Mouse (Mus musculus) limb, embryonic 14.5 days (tissue): ENCODE data around the gene Sppl3. TPM values are rescaled to one million over a fixed set of nuclear protein-coding genes. Genes with fewer than 3 reads are reported as not detected.
"Not testable (repeated sequence)": the region's sequence is repeated elsewhere in the genome, so short reads cannot be mapped to it uniquely, and the experiment has no call there.

ENCODE experiments used
- ATAC-seq: fragments of 200-750 bp; cut with Nextera tagmentation; 2 replicates; pipeline ENCODE4 v1.8.0; 2017; ENCODE audit warnings: low read depth, moderate number of reproducible peaks, moderate TSS enrichment; ENCODE audit not compliant: low FRiP score
- DNase-seq: peaks from one replicate; pipeline ENCODE4 v3.0.0-alpha.2; 2015; ENCODE audit warnings: low spot score
- H3K27ac ChIP-seq: fragments of 300-500 bp; sonication (generic); replicated peaks from 2 replicates; pipeline ENCODE4 v1.5.1; 2014; ENCODE audit warnings: low read depth, mild to moderate bottlenecking, low read length, moderate library complexity, mixed read lengths
- H3K27me3 ChIP-seq: fragments of 300-500 bp; sonication (generic); 2 replicates; pipeline ENCODE4 v1.6.1; 2014; ENCODE audit warnings: low read length, mixed read lengths; ENCODE audit not compliant: control insufficient read depth, insufficient read depth
- H3K36me3 ChIP-seq: fragments of 300-500 bp; sonication (generic); 2 replicates; pipeline ENCODE4 v1.6.1; 2014; ENCODE audit warnings: mild to moderate bottlenecking, low read length, moderate library complexity, mixed read lengths; ENCODE audit not compliant: control insufficient read depth, insufficient read depth
- H3K4me1 ChIP-seq: fragments of 300-500 bp; sonication (generic); 2 replicates; pipeline ENCODE4 v1.6.1; 2014; ENCODE audit warnings: antibody characterized with exemption, low read length, mixed read lengths; ENCODE audit not compliant: control insufficient read depth, insufficient read depth
- H3K4me2 ChIP-seq: fragments of 300-500 bp; sonication (generic); replicated peaks from 2 replicates; pipeline ENCODE4 v1.6.1; 2014; ENCODE audit warnings: low read depth, mild to moderate bottlenecking, low read length, moderate library complexity; ENCODE audit not compliant: severe bottlenecking
- H3K4me3 ChIP-seq: fragments of 300-500 bp; sonication (generic); replicated peaks from 2 replicates; pipeline ENCODE4 v1.5.1; 2014; ENCODE audit warnings: low read length
- H3K9ac ChIP-seq: fragments of 300-500 bp; sonication (generic); 2 replicates; pipeline ENCODE4 v1.6.1; 2014; ENCODE audit warnings: mild to moderate bottlenecking, low read depth, low read length, moderate library complexity; ENCODE audit not compliant: severe bottlenecking
- H3K9me3 ChIP-seq: fragments of 300-500 bp; sonication (generic); 2 replicates; pipeline ENCODE4 v1.6.1; 2016; ENCODE audit warnings: low read length; ENCODE audit not compliant: control insufficient read depth
- POLR2A ChIP-seq: fragments of 200-500 bp; IDR thresholded peaks from 2 replicates; pipeline ENCODE4 v1.8.0; 2012; ENCODE audit warnings: inconsistent platforms, mild to moderate bottlenecking, moderate library complexity, borderline replicate concordance; ENCODE audit not compliant: insufficient read depth, insufficient read length; ENCODE audit errors: extremely low read depth
- WGBS: fragments of 180-500 bp; shearing (Covaris S2); extraction: QIAGEN DNeasy Blood & Tissue Kit; methylation state at CpG from one replicate; pipeline ENCODE4 v1.1.7; 2014; 5-methylcytosine and 5-hydroxymethylcytosine counted together
- polyA plus RNA-seq, 2 experiments: library from polyadenylated mRNA; depleted of rRNA in 1 of 2; stranded (reverse) in 1 of 2; unstranded in 1 of 2; fragments of >200 nt; fragmentation: Nextera tagmentation in 1 of 2; extraction: Ambion mirVana in 1 of 2; gene quantifications; 2 replicates each; pipeline versions ENCODE4 v1.2.1 to v1.2.3; 2012 to 2014

Gene Sppl3
- polyA plus RNA-seq, 2 experiments = 42.7 to 100 TPM

DNA sequence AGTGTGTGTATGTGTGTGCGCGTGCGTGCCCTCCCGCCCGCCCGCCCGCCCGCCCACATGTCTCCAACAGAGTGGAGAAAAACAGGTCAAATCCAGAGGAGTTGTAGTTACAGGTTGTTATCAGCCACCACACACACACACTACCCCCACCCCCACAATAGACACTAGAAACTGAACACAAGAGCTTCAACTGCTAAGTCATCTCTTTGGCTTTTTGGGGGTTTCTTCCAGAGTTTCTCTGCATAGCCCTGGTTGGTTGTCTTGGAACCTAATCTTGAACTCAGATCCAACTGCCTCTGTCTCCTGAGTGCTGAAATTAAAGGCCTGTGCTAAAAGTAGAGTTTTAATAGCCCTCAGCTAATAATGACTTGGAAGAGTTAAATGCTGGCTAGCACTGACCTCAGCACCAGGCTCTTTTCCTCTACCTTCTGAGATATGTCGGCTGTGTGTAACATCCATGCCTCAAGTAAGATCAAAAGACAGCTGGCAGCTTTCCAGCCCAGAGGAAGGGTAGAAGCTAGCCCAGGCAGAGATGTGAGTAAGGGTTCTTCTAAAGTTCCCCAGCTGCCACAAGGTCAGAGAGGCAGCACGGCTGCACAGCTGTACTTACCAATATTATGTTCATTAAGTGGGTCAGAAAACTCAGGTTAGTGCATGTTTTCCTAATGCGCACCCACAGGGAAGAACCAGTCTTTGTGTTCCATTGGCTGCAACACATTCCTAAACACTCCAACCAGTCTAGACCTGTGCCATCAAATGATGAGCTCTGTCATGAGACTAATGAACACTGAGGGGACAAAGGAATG lies 60.4 kb downstream of the Sppl3 start:
- ATAC-seq = no peak
- 79% methylated on average over 11 of the region's 11 CpGs for WGBS

GRCm38 (mm10) chr5:115072143-115072542 lies 61.2 kb downstream of the Sppl3 start:
- H3K4me2 ChIP-seq = no peak overlapping the region

More for the DNA sequence above, 60.4 kb downstream of the Sppl3 start:
- TF ChIP-seq POLR2A = no peak
- H3K9me3 ChIP-seq = no peaks in the 10 kb centered on the region
- H3K27ac ChIP-seq = 0 out of 2 replicates have a peak overlapping the region, but pooled peaks have one; percentile 7
- H3K9ac ChIP-seq = no peak overlapping the region
- H3K4me1 ChIP-seq = peaks cover 13% of the 10 kb centered on the region
- DNase-seq = peak; percentile 40
- peaks cover 17% of the 10 kb centered on the region for H3K36me3 ChIP-seq
- H3K27me3 ChIP-seq = no peaks in the 10 kb centered on the region
- no peak overlapping the region for H3K4me3 ChIP-seq
- H3K4me2 ChIP-seq = no peak overlapping the region

GRCm38 (mm10) chr5:115073306-115073705 lies 62.4 kb downstream of the Sppl3 start:
- not testable (repeated sequence) for H3K27me3 ChIP-seq, DNase-seq, H3K4me3 ChIP-seq, H3K4me2 ChIP-seq, H3K9me3 ChIP-seq, ATAC-seq, H3K9ac ChIP-seq, H3K27ac ChIP-seq
- WGBS = 28% methylated on average over 8 of the region's 8 CpGs
- H3K4me1 ChIP-seq = peaks cover 13% of the 10 kb centered on the region
- peaks cover 18% of the 10 kb centered on the region for H3K36me3 ChIP-seq

More at GRCm38 (mm10) chr5:115072143-115072542, 61.2 kb downstream of the Sppl3 start:
- no peaks in the 10 kb centered on the region for H3K9me3 ChIP-seq
- DNase-seq = peak; percentile 71
- no peak overlapping the region for H3K9ac ChIP-seq
- peaks cover 13% of the 10 kb centered on the region for H3K4me1 ChIP-seq
- 71% methylated on average over 7 of the region's 7 CpGs for WGBS
- no peak overlapping the region for H3K4me3 ChIP-seq
- H3K27me3 ChIP-seq = no peaks in the 10 kb centered on the region
- H3K27ac ChIP-seq = no peak overlapping the region
- no peak for TF ChIP-seq POLR2A
- H3K36me3 ChIP-seq = peaks cover 18% of the 10 kb centered on the region
- no peak for ATAC-seq

- Histone ChIP-seq H3K4me2 (no peak overlapping the region), H3K9ac (no peak overlapping the region), H3K4me3 (no peak overlapping the region), H3K4me1 (peaks cover 13% of the 10 kb centered on the region), H3K27me3 (no peaks in the 10 kb centered on the region), H3K27ac (no peak overlapping the region), H3K9me3 (no peaks in the 10 kb centered on the region), H3K36me3 (peaks cover 18% of the 10 kb centered on the region)
- no peak for TF ChIP-seq POLR2A
- WGBS = 76% methylated on average over 4 of the region's 4 CpGs
- no peak for DNase-seq
- no peak for ATAC-seq
Observed at GRCm38 (mm10) chr5:115074749-115075148, 63.8 kb downstream of the Sppl3 start.

- no peaks in the 10 kb centered on the region for H3K27me3 ChIP-seq
- no peak for TF ChIP-seq POLR2A
- peaks cover 9% of the 10 kb centered on the region for H3K4me1 ChIP-seq
- no peaks in the 10 kb centered on the region for H3K9me3 ChIP-seq
- no peak overlapping the region for H3K9ac ChIP-seq
- no peak overlapping the region for H3K27ac ChIP-seq
- no peak for ATAC-seq
- peaks cover 18% of the 10 kb centered on the region for H3K36me3 ChIP-seq
- no peak overlapping the region for H3K4me2 ChIP-seq
- DNase-seq = peak; percentile 55
- H3K4me3 ChIP-seq = no peak overlapping the region
- WGBS = 58% methylated on average over 5 of the region's 5 CpGs
Observed at GRCm38 (mm10) chr5:115076144-115076901, 65.4 kb downstream of the Sppl3 start.
